Mouse (Mus musculus) liver, embryonic 14.5 days (tissue): ENCODE measurements around the gene Ucma.

Source experiments
- CTCF ChIP-seq: IDR thresholded peaks from 2 replicates; pipeline ENCODE4 v1.5.1; 2016; ENCODE audit warnings: antibody characterized with exemption, low read depth, control low read depth
- EP300 ChIP-seq: IDR thresholded peaks from 2 replicates; pipeline ENCODE4 v1.6.1; 2016; ENCODE audit warnings: antibody characterized with exemption, low read depth

GRCm38 (mm10) chr2:4986798-4987197 is 10.9 kb downstream of the Ucma start:
- TF ChIP-seq CTCF (no peak), EP300 (no peak)
